Mouse (Mus musculus) neutrophil, adult 65 days (primary cell): Measurements from ENCODE around the gene Asb1. TPM values are rescaled to one million over a fixed set of nuclear protein-coding genes. Genes with fewer than 3 reads are reported as not detected.

Experiments used
- total RNA-seq: library from RNA; stranded (reverse); gene quantifications from 2 replicates; pipeline ENCODE4 v1.2.4, GENCODE M21; 2023

Asb1 gene
- total RNA-seq = 9.7 and 14.3 TPM in 2 replicates

GRCm38 (mm10) chr1:91540271-91540826, at the start of gene Asb1:
Asb1 (plus strand) TSS chr1:91540544.

DNA sequence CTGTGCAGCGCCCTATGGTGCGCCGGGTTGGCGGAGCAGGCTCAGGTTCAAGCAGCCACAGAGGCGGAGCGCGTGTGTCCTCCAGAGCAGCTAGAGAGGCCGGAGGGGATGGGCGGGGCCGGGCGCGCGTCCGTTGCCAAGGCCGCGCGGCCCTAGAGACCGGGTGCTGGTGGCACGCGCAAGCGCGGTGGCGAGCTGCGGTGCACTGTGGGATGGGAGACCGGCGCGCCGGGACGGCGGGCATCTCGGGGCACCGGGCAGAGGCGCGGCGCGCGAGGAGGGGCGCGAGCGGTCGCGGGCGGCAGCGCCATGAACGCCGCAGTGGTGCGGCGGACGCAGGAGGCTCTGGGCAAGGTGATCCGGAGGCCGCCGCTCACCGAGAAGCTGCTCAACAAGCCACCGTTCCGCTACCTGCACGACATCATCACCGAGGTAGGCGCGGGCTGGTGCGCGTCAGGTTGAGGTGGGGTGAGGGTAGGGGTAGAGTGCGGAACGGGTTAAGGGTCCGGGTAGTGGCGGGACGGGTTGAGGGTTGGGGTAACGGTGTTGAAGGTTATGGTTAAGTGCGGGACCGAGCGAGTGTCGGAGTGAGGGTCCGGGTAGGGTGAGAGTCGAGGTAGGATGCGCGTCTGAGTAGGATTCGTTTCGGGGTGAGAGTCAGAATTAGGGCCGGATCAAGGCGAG, 45.7 kb upstream of the Asb1 start, which contains the start of gene Traf3ip1:
Gene Traf3ip1, plus strand, starts transcription at position 191 of the 684 bp plus-strand sequence.

Other genes with a start within 250 kb of the Asb1 start
- gene Scly, start 242.2 kb upstream of the Asb1 start, total RNA-seq = 13.1 and 13.8 TPM in 2 replicates
- gene Espnl, start 218.5 kb upstream of the Asb1 start, total RNA-seq = 0.09 TPM in 1 of 2 replicates, not detected in the other
- gene Klhl30, start 189.5 kb upstream of the Asb1 start, total RNA-seq = not detected in 2 replicates
- 0.23 and 0.32 TPM in 2 replicates for gene Erfe, start 174.1 kb upstream of the Asb1 start, total RNA-seq
- 57.4 and 80.4 TPM in 2 replicates for gene Ilkap, start 141.7 kb upstream of the Asb1 start, total RNA-seq
- gene Hes6, start 126.5 kb upstream of the Asb1 start, total RNA-seq = 19.6 and 19.8 TPM in 2 replicates
- gene Per2, start 81.2 kb upstream of the Asb1 start, total RNA-seq = 120 and 222 TPM in 2 replicates
- gene Traf3ip1, start 45.9 kb upstream of the Asb1 start, total RNA-seq = 1.1 and 1.6 TPM in 2 replicates